ENCODE assay signal across 10 mouse cellular contexts in the genomic region with DNA sequence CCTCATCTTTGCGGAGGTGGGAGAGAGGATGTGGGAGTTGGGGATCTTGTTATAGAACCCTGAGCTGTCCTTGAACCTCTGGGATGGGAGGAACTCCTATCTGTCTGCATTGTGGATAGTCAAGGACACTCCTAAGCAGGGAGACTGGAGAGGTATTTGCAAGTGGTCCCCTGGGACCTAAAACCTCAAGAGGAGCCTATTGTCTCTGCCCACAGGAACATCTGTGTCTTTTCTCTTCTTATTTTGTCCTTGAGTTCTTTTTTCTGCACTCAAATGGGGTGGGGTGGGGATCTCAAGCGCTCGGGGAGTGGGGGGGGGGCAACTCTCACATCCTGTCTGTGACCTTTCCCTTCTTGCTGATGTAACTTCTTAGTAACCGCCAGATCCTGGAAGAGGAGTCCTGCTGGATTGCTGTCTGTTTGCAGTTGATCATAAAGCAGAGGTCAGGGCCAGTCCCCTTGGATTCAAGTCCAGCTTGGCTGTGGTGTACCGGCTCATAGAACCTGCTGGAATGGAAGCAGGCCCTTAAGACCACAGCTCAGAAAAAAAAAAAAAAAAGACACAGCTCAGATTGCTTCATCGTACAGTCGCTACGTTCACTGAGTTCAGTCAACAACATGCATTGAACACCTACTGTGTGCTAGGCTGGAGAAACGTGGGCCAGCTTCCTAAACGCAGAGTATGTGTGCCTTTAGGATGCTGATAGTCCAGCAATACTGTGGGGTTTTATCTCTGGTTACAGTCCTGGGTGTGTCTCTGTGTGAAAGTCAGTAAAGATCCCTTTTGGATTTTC. TPM values are rescaled to one million over a fixed set of nuclear protein-coding genes. Genes with fewer than 3 reads are reported as not detected.
DNase-seq lines count a peak whose midpoint lies in the region; ATAC-seq lines count a peak whose summit lies in the region.
"Had no signal": no experiment of that assay in that cellular context is flagged by ENCODE, and none has a peak within 500 bp of the region (broad histone marks: within the 10 kb centered on the region; RNA-seq: fewer than 3 reads in every experiment).

No protein-coding gene starts in this region.

- peak overlapping the region; percentile 68 for H3K4me3 ChIP-seq in heart, embryonic 12.5 days
- H3K4me3 ChIP-seq: embryonic facial prominence, embryonic 15.5 days had no signal

- 0 out of 2 replicates have a peak overlapping the region, but pooled peaks have one; percentile 18 for H3K27ac ChIP-seq in heart, embryonic 12.5 days (ENCODE audit: poor library complexity, severe bottlenecking)
- H3K27ac ChIP-seq: embryonic facial prominence, embryonic 15.5 days had no signal

- no peak for DNase-seq in heart, postnatal 36 days
- DNase-seq in A20 (ENCODE audit: low read depth, low spot score) (peak; percentile 53), ZHBTc4 (ENCODE audit: low read depth, low spot score) (peak; percentile 89)
- DNase-seq in kidney, postnatal 10 days: peak; percentile 38
- no peak for DNase-seq in embryo, embryonic 9.5 days (ENCODE audit: extremely low spot score)
- DNase-seq in left cerebral cortex, postnatal 4 days: no peak
- no peak for DNase-seq in frontal cortex, postnatal 14 days (ENCODE audit: low spot score in 2 of 2)

- H3K27me3 ChIP-seq in heart, embryonic 12.5 days (replicated peaks): peaks cover 19% of the 10 kb centered on the region

- H3K9me3 ChIP-seq in heart, embryonic 12.5 days (replicated peaks): no peaks in the 10 kb centered on the region
- H3K9me3 ChIP-seq: embryonic facial prominence, embryonic 15.5 days had no signal

- peak overlapping the region; percentile 80 for H3K9ac ChIP-seq in heart, embryonic 12.5 days
- H3K9ac ChIP-seq: embryonic facial prominence, embryonic 15.5 days had no signal

- no peaks in the 10 kb centered on the region for H3K36me3 ChIP-seq in heart, embryonic 12.5 days
- H3K36me3 ChIP-seq: embryonic facial prominence, embryonic 15.5 days had no signal

- WGBS in heart, embryonic 12.5 days: 47% methylated on average over 10 of the region's 10 CpGs

- no peak for ATAC-seq in heart, embryonic 12.5 days (ENCODE audit: insufficient number of reproducible peaks, low FRiP score)

- peaks cover 42% of the 10 kb centered on the region for H3K4me1 ChIP-seq in heart, embryonic 12.5 days (replicated peaks)

- intact Hi-C loops in heart, postnatal 36 days (cut with DNase I): no loop called here
- intact Hi-C loops in left cerebral cortex, postnatal 4 days (cut with DNase I): no loop called here

- peak overlapping the region; percentile 71 for H3K4me2 ChIP-seq in heart, embryonic 12.5 days
- H3K4me2 ChIP-seq: embryonic facial prominence, embryonic 15.5 days had no signal

RNA-seq across cellular contexts. Expression of gene Mmp11, which starts 1.8 kb away (rescaled TPM):
- polyA plus RNA-seq in heart, embryonic 12.5 days (2016; fragmentation: Nextera tagmentation; extraction: Ambion mirVana): 25.4 and 27.1 TPM in 2 replicates
- total RNA-seq in heart, postnatal 36 days (2021): 1 to 10 TPM; 5.9 to 7.7 TPM
- 10 to 100 TPM in 1 of 2 experiments, 1 to 10 TPM in 1; 9.9 to 10.7 TPM for total RNA-seq in left cerebral cortex, postnatal 4 days (2021)

RNA-seq across cellular contexts. Expression of gene Gm867, which starts 2.4 kb away (rescaled TPM):
- polyA plus RNA-seq in heart, embryonic 12.5 days (2016; fragmentation: Nextera tagmentation; extraction: Ambion mirVana): 0.80 and 1.1 TPM in 2 replicates
- not detected for total RNA-seq in heart, postnatal 36 days (2021)
- total RNA-seq in left cerebral cortex, postnatal 4 days (2021): 1 to 10 TPM in 1 of 2 experiments, under 1 TPM in 1; 0.48 to 1.1 TPM

RNA-seq across cellular contexts. Expression of gene Vpreb3, which starts 4.8 kb away (rescaled TPM):
- polyA plus RNA-seq in heart, embryonic 12.5 days (2016; fragmentation: Nextera tagmentation; extraction: Ambion mirVana): 0.24 TPM in 1 of 2 replicates, not detected in the other
- total RNA-seq in heart, postnatal 36 days (2021): not detected
- total RNA-seq in left cerebral cortex, postnatal 4 days (2021): not detected

RNA-seq across cellular contexts. Expression of gene Chchd10, which starts 5.1 kb away (rescaled TPM):
- 408 and 409 TPM in 2 replicates for polyA plus RNA-seq in heart, embryonic 12.5 days (2016; fragmentation: Nextera tagmentation; extraction: Ambion mirVana)
- 1,000 to 10,000 TPM; 1,903 to 1,946 TPM for total RNA-seq in heart, postnatal 36 days (2021)
- 10 to 100 TPM; 39.2 to 59.6 TPM for total RNA-seq in left cerebral cortex, postnatal 4 days (2021)

RNA-seq across cellular contexts. Expression of gene Gm5134, which starts 16.3 kb away (rescaled TPM):
- 0.06 TPM in 1 of 2 replicates, not detected in the other for polyA plus RNA-seq in heart, embryonic 12.5 days (2016; fragmentation: Nextera tagmentation; extraction: Ambion mirVana)
- not detected for total RNA-seq in heart, postnatal 36 days (2021)
- total RNA-seq in left cerebral cortex, postnatal 4 days (2021): not detected
- polyA plus RNA-seq: embryonic facial prominence, embryonic 15.5 days; limb, embryonic 11.5 days had no signal

Comparison
In these comparisons a context has a peak if more than half of its experiments do, and no peak if none do; other contexts are left out.
1. DNase-seq: peak in A20 (single experiment), ZHBTc4 (single experiment) and kidney, postnatal 10 days (single experiment); none in heart, postnatal 36 days (0 of 2), embryo, embryonic 9.5 days (single experiment), left cerebral cortex, postnatal 4 days (single experiment) and frontal cortex, postnatal 14 days (0 of 2).